Mouse (Mus musculus) heart, postnatal 0 days (tissue): ENCODE data around the gene Pitpnm2.

ENCODE experiments used
- CTCF ChIP-seq: IDR thresholded peaks from 2 replicates; pipeline ENCODE4 v1.5.1; 2016; ENCODE audit warnings: antibody characterized with exemption, control low read depth, low read depth
- EP300 ChIP-seq: IDR thresholded peaks from 2 replicates; pipeline ENCODE4 v1.6.1; 2016; ENCODE audit warnings: antibody characterized with exemption, low read depth

GRCm38 (mm10) chr5:124078794-124079416 lies 170.7 kb downstream of the Pitpnm2 start:
- TF ChIP-seq CTCF (no peak), EP300 (no peak)
